Mouse (Mus musculus): ENCODE results near the gene Braf. TPM values are rescaled to one million over a fixed set of nuclear protein-coding genes. Genes with fewer than 3 reads are reported as not detected.

Gene Braf
- polyA plus RNA-seq, 1 experiment from 2014 or later, result 14.2 TPM

- WGBS, result 31% methylated on average over 10 of the region's 10 CpGs
- H3K9me3 ChIP-seq, result no peaks in the 10 kb centered on the region
- peak overlapping the region; percentile 77 for H3K4me2 ChIP-seq
- peak; percentile 13; the same call in 1 of the 2 replicates for ATAC-seq (ENCODE audit: insufficient read depth, low FRiP score, low read depth)
- H3K4me3 ChIP-seq (replicated peaks), result peak overlapping the region; percentile 85
- peaks cover 9% of the 10 kb centered on the region for H3K4me1 ChIP-seq
- H3K27ac ChIP-seq, result peak overlapping the region; percentile 92
- H3K36me3 ChIP-seq, result peaks cover 10% of the 10 kb centered on the region; the same call in 1 of the 2 replicates
- H3K27me3 ChIP-seq (replicated peaks), result no peaks in the 10 kb centered on the region
- peak overlapping the region; percentile 81 for H3K9ac ChIP-seq
Measured at GRCm38 (mm10) chr6:39574555-39574869, 150.8 kb downstream of the Braf start.

GRCm38 (mm10) chr6:39573791-39574554 is 151.3 kb downstream of the Braf start, which contains the start of gene Adck2:
Adck2 (plus strand) TSS chr6:39573873.
- peak within 1 kb of the TSS; percentile 85 for H3K4me3 ChIP-seq (replicated peaks)
- H3K36me3 ChIP-seq, result peaks cover 5% of the 10 kb centered on the region; the same call in 1 of the 2 replicates
- no peaks in the 10 kb centered on the region for H3K9me3 ChIP-seq
- peak; percentile 94 for ATAC-seq (ENCODE audit: insufficient read depth, low FRiP score, low read depth)
- H3K27me3 ChIP-seq (replicated peaks), result no peaks in the 10 kb centered on the region
- peak within 1 kb of the TSS; percentile 77 for H3K4me2 ChIP-seq
- under 1% methylated on average over 49 of the region's 49 CpGs for WGBS
- H3K9ac ChIP-seq, result peak within 1 kb of the TSS; percentile 81
- peaks cover 9% of the 10 kb centered on the region for H3K4me1 ChIP-seq
- H3K27ac ChIP-seq, result peak within 1 kb of the TSS; percentile 92

DNA sequence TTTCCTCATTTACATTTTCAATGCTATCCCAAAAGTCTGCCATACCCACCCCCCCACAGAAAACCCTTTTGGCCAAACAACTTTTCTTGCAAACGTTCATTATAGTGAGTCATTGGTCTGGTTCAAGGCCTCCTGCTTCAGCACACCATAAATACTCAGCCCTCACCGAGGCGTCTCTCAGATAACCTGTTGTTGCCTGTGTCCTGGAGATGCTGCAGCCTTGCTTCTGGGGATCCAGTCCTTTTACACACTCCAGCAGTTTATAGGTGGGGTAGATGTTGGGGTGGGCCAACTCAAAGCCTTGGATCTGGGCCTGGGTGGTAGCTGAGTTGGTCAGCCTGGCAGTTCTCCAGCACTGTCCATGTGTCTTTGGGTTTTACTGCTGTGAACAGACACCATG is 154.8 kb downstream of the Braf start:
- 65% methylated on average over 3 of the region's 3 CpGs for WGBS
- no peak for ATAC-seq (ENCODE audit: insufficient read depth, low FRiP score, low read depth)
- Histone ChIP-seq H3K27ac (no peak overlapping the region), H3K4me2 (no peak overlapping the region), H3K9ac (no peak overlapping the region), H3K36me3 (no peaks in the 10 kb centered on the region), H3K9me3 (no peaks in the 10 kb centered on the region), H3K4me3 (replicated peaks) (no peak overlapping the region), H3K27me3 (replicated peaks) (no peaks in the 10 kb centered on the region), H3K4me1 (peaks cover 9% of the 10 kb centered on the region)

- Histone ChIP-seq H3K4me3 (replicated peaks) (no peak overlapping the region), H3K27me3 (replicated peaks) (no peaks in the 10 kb centered on the region)
- WGBS, result 13% methylated on average over 5 of the region's 5 CpGs
Measured at GRCm38 (mm10) chr6:39567528-39567927, 157.7 kb downstream of the Braf start.

DNA sequence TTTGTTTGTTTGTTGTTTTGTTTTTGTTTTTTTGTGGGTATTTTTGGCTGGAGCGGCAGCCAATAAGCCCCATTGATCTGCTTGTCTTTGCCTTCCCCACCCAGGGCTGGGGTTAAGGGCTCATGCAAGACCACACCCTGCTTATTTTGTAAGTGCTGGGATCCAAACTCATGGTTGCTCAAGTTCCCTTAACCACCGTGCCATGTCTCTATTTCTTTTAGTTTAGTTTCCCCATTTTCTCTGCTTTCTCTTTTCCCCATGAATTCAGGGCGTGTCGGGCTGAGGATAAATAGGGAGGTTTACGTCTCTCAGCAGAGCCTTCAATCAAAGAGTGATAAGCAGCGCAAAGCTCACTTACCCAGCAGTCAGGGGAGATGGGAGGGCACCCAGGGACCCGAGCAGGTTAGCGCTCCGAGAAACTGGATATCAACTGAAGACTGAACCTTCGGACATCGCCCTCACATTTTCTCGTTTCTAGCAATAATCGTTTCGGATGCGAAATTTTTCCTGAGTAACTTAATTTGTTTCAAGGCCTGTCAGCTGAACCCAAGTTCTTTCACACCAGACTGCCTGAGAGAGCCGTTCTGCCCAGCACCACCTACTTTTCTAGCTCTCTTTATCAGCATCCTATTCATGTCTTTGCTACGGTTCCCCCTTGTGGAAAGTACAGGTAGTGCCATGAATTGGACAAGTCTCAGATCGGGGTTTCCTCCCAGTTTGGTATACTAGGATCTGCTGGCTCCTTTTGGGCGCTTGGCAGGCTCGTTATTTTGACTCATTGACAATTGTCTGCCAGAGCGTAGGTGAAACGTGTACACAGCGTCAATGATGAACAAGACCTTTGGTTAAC is 162.9 kb downstream of the Braf start:
- H3K9me3 ChIP-seq, result no peaks in the 10 kb centered on the region
- peak overlapping the region; percentile 22 for H3K4me3 ChIP-seq (replicated peaks)
- peak overlapping the region; percentile 47 for H3K4me2 ChIP-seq
- H3K27me3 ChIP-seq (replicated peaks), result no peaks in the 10 kb centered on the region
- H3K27ac ChIP-seq, result no peak overlapping the region
- peak; percentile 64; the same call in 1 of the 2 replicates for ATAC-seq (ENCODE audit: insufficient read depth, low FRiP score, low read depth)
- WGBS, result 18% methylated on average over 23 of the region's 23 CpGs
- H3K36me3 ChIP-seq, result no peaks in the 10 kb centered on the region
- peaks cover 13% of the 10 kb centered on the region for H3K4me1 ChIP-seq
- H3K9ac ChIP-seq, result no peak overlapping the region

More at GRCm38 (mm10) chr6:39567528-39567927, 157.7 kb downstream of the Braf start:
- no peak overlapping the region for H3K27ac ChIP-seq
- H3K36me3 ChIP-seq, result no peaks in the 10 kb centered on the region
- no peaks in the 10 kb centered on the region for H3K9me3 ChIP-seq
- no peak overlapping the region for H3K9ac ChIP-seq
- H3K4me2 ChIP-seq, result no peak overlapping the region
- ATAC-seq (ENCODE audit: insufficient read depth, low FRiP score, low read depth), result no peak
- H3K4me1 ChIP-seq, result no peaks in the 10 kb centered on the region

DNA sequence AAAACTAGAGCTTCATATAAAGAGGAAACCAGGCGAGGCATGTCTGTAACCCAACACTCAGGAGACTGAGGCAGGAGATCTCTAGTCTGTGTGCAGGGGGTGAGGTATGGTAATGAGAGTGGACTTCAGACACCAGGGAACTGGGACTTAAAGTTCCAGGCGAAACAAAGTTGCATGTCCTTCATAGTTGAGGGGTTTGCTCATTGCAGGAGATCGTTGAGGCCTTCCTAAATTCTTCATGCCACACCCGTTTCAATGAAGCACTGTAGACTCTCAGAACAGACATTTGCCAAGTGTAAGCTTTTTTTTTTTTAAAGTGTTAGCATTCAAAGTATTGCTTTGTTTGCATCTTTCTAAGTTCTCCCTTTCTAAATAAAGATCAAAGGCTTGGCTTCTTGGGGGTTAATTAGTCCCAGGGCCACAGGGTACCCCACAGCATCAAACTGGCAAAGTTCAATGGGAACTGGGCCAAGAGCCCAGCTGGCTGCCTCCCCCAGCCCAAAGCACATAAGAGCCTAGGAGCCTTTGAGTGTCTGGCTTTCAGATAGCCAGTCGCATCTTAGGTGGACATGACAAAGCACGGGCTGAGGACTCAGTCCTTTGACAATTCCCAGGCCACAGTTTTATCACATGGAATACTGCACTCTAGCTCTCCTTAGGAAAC is 165.9 kb downstream of the Braf start:
- H3K27ac ChIP-seq, result no peak overlapping the region

DNA sequence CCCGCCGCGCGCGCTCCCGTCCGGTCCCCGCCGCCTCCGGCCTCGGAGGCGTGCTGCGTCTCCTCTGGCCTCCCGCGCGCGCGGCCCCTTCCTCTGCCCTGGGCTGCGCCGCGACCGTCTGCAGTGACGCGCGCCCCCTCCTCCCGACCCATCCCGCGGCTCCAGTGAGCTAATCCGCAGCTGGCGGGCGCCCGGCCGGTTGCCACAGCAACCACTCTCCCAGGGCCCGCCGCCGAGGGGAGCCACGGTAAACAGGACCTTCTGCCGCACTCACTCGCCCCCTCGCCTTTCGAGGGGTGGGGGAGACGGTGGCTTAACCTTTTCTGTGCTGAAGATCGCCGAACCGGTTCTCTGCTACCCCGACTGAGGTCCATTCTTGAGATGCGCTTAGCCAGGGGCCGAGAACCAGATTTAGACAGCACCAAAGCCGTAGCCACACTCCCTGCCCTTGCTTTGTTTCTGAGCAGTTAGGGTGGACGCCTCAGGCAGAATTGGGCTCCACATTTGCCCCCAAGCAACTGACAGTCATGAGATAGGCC is 167.5 kb downstream of the Braf start, which contains the start of gene Dennd2a:
Gene Dennd2a, minus strand, starts transcription at position 145 of the 539 bp plus-strand sequence.
- Histone ChIP-seq H3K4me3 (replicated peaks) (peak within 1 kb of the TSS; percentile 82), H3K4me1 (peaks cover 29% of the 10 kb centered on the region), H3K9ac (peak within 1 kb of the TSS; percentile 78), H3K9me3 (no peaks in the 10 kb centered on the region), H3K4me2 (peak within 1 kb of the TSS; percentile 75), H3K36me3 (no peaks in the 10 kb centered on the region), H3K27ac (peak within 1 kb of the TSS; percentile 90), H3K27me3 (replicated peaks) (no peaks in the 10 kb centered on the region)
- peak; percentile 88 for ATAC-seq (ENCODE audit: insufficient read depth, low FRiP score, low read depth)
- WGBS, result under 1% methylated on average over 46 of the region's 50 CpGs

More for the DNA sequence above, 165.9 kb downstream of the Braf start:
- no peak for ATAC-seq (ENCODE audit: insufficient read depth, low FRiP score, low read depth)
- Histone ChIP-seq H3K27me3 (replicated peaks) (no peaks in the 10 kb centered on the region), H3K9me3 (no peaks in the 10 kb centered on the region), H3K4me1 (peaks cover 26% of the 10 kb centered on the region), H3K4me3 (replicated peaks) (no peak overlapping the region), H3K36me3 (no peaks in the 10 kb centered on the region), H3K4me2 (no peak overlapping the region), H3K9ac (no peak overlapping the region)
- 47% methylated on average over 6 of the region's 6 CpGs for WGBS

GRCm38 (mm10) chr6:39556900-39557659 is 168.2 kb downstream of the Braf start:
- H3K4me2 ChIP-seq, result peak overlapping the region; percentile 75
- no peaks in the 10 kb centered on the region for H3K36me3 ChIP-seq
- H3K27ac ChIP-seq, result peak overlapping the region; percentile 90
- peak overlapping the region; percentile 82 for H3K4me3 ChIP-seq (replicated peaks)
- no peaks in the 10 kb centered on the region for H3K27me3 ChIP-seq (replicated peaks)
- H3K4me1 ChIP-seq, result peaks cover 31% of the 10 kb centered on the region
- H3K9ac ChIP-seq, result peak overlapping the region; percentile 78
- under 1% methylated on average over 51 of the region's 54 CpGs for WGBS
- no peaks in the 10 kb centered on the region for H3K9me3 ChIP-seq
- peak; percentile 58; the same call in 1 of the 2 replicates for ATAC-seq (ENCODE audit: insufficient read depth, low FRiP score, low read depth)

DNA sequence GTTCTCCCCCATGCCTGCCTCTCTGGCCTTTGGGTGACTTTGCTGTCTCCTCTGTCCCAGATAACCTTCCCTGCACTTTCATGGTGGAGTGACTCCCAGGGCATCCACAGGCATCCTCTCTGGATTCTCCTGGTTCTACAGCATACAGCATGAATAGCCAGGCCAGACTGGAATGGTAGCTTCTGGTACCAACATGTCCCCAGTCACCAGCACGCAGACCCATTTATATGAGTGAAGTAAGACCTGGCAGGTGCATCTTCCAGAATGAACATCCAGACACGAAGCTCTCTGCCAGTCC is 169.7 kb downstream of the Braf start:
- ATAC-seq (ENCODE audit: insufficient read depth, low FRiP score, low read depth), result no peak

DNA sequence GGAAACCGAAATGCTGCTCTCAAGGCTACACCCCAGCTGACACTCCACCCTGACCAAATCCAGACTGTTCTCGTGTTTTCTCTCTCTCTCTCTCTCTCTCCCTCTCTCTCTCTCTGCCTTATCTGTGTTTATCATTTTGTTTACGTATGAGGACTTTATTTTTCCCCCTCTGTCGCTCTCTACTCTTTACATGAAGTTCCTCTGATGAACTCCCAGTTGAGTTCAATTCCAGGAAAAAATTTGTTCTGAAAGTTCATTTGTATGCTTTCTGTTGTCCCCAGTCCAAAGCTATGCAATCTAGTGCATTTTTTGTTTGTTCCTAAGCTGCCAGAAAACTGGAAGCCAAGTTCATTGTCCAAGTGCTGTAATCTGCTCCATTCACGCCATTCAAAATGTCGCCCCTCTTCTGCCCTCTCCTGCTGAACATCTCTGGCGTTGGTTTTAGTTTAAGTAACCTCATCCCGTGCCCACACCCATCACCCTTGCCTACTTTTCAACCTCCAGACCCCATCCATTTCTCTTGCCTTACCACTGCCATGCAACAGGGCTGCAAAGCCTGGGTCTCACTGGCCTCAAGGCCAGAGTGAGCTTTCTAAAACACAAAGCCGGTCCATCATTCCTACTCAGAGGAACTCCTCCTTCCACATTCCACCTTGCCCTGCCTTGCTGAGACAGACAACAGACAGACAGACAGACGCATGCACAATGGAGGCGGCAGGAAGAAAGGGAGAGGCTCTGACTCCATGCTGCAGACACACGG is 170.2 kb downstream of the Braf start:
- Histone ChIP-seq H3K4me1 (peaks cover 31% of the 10 kb centered on the region), H3K9ac (no peak overlapping the region), H3K4me2 (peak overlapping the region; percentile 75), H3K36me3 (no peaks in the 10 kb centered on the region), H3K27ac (peak overlapping the region; percentile 41), H3K27me3 (replicated peaks) (no peaks in the 10 kb centered on the region), H3K4me3 (replicated peaks) (0 out of 2 replicates have a peak overlapping the region, but pooled peaks have one; percentile 5), H3K9me3 (no peaks in the 10 kb centered on the region)
- ATAC-seq (ENCODE audit: insufficient read depth, low FRiP score, low read depth), result no peak
- 49% methylated on average over 12 of the region's 12 CpGs for WGBS

More for the DNA sequence above, 169.7 kb downstream of the Braf start:
- Histone ChIP-seq H3K27me3 (replicated peaks) (no peaks in the 10 kb centered on the region), H3K36me3 (no peaks in the 10 kb centered on the region), H3K4me1 (peaks cover 31% of the 10 kb centered on the region), H3K9me3 (no peaks in the 10 kb centered on the region), H3K27ac (no peak overlapping the region), H3K4me2 (peak overlapping the region; percentile 75), H3K4me3 (replicated peaks) (no peak overlapping the region), H3K9ac (no peak overlapping the region)
- WGBS, result 75% methylated on average over 2 of the region's 2 CpGs

Measured in stomach, embryonic 15.5 days (tissue).